ENCODE assay signal across 7 mouse cellular contexts in genomic region chr2:157134479-157134931, GRCm38 (mm10). TPM values are rescaled to one million over a fixed set of nuclear protein-coding genes. Genes with fewer than 3 reads are reported as not detected.
DNase-seq lines count a peak whose midpoint lies in the region; ATAC-seq and TF ChIP-seq lines count a peak whose summit lies in the region.

No protein-coding gene starts in this region.

- H3K4me2 ChIP-seq in lung, embryonic 14.5 days: peak overlapping the region; percentile 83
- H3K4me2 ChIP-seq in limb, embryonic 12.5 days: peak overlapping the region; percentile 80
- H3K4me2 ChIP-seq in myocyte (ENCODE audit: low read depth): peak overlapping the region; percentile 89

- peak overlapping the region; percentile 68 for H3K9ac ChIP-seq in lung, embryonic 14.5 days
- peak overlapping the region; percentile 66 for H3K9ac ChIP-seq in limb, embryonic 12.5 days (replicated peaks)

- H3K4me1 ChIP-seq in lung, embryonic 14.5 days (ENCODE audit: insufficient read depth): no peaks in the 10 kb centered on the region
- H3K4me1 ChIP-seq in brown adipose tissue, adult 24 weeks (ENCODE audit: control insufficient read depth, insufficient read depth, insufficient read length, low read length): peaks cover 4% of the 10 kb centered on the region; the same call in 1 of the 2 replicates
- 0 out of 2 replicates have a peak, but pooled peaks cover 3% of the 10 kb centered on the region for H3K4me1 ChIP-seq in heart, embryonic 10.5 days
- 0 out of 2 replicates have a peak, but pooled peaks cover 4% of the 10 kb centered on the region for H3K4me1 ChIP-seq in limb, embryonic 12.5 days (replicated peaks)

- no peak for TF ChIP-seq CTCF in lung, embryonic 14.5 days (IDR thresholded peaks at IDR 0.05; ENCODE audit: low read depth)

- peak; percentile 42 for DNase-seq in lung, embryonic 14.5 days
- DNase-seq in lung, postnatal 25 days (ENCODE audit: low spot score): no peak
- peak; percentile 85 for DNase-seq in heart, embryonic 10.5 days (ENCODE audit: low spot score)
- DNase-seq in layer of hippocampus, adult 9-10 months (ENCODE audit: low spot score): no peak

- ATAC-seq in lung, embryonic 14.5 days (ENCODE audit: insufficient read depth): peak; percentile 77
- peak; percentile 44; the same call in 1 of the 2 replicates for ATAC-seq in limb, embryonic 12.5 days (ENCODE audit: insufficient number of reproducible peaks, insufficient read depth, low FRiP score, low TSS enrichment, low read depth)

- peak overlapping the region; percentile 70 for H3K4me3 ChIP-seq in lung, embryonic 14.5 days (ENCODE audit: low read depth, low read length)
- peak overlapping the region; percentile 95 for H3K4me3 ChIP-seq in brown adipose tissue, adult 24 weeks (ENCODE audit: insufficient read depth, low read depth, low read length)
- H3K4me3 ChIP-seq in heart, embryonic 10.5 days: peak overlapping the region; percentile 75
- peak overlapping the region; percentile 77 for H3K4me3 ChIP-seq in limb, embryonic 12.5 days (replicated peaks)
- H3K4me3 ChIP-seq in myocyte: peak overlapping the region; percentile 71

- H3K27me3 ChIP-seq in lung, embryonic 14.5 days (ENCODE audit: insufficient read depth, low read length): no peaks in the 10 kb centered on the region
- H3K27me3 ChIP-seq in heart, embryonic 10.5 days (ENCODE audit: insufficient read depth, poor library complexity, severe bottlenecking): no peaks in the 10 kb centered on the region
- no peaks in the 10 kb centered on the region for H3K27me3 ChIP-seq in limb, embryonic 12.5 days
- H3K27me3 ChIP-seq in myocyte (ENCODE audit: control insufficient read depth, insufficient read depth, insufficient read length): no peaks in the 10 kb centered on the region

- under 1% methylated on average over 25 of the region's 25 CpGs for WGBS in lung, embryonic 14.5 days
- WGBS in heart, embryonic 10.5 days: under 1% methylated on average over 25 of the region's 25 CpGs
- WGBS in limb, embryonic 12.5 days: under 1% methylated on average over 25 of the region's 25 CpGs

- peaks cover 13% of the 10 kb centered on the region for H3K79me2 ChIP-seq in myocyte (ENCODE audit: control insufficient read depth, insufficient read depth)

- TF ChIP-seq POLR2A in myocyte (IDR thresholded peaks at IDR 0.05; ENCODE audit: insufficient read length, low read depth): no peak

- no peaks in the 10 kb centered on the region for H3K9me3 ChIP-seq in lung, embryonic 14.5 days (ENCODE audit: low read depth, low read length)
- no peaks in the 10 kb centered on the region for H3K9me3 ChIP-seq in heart, embryonic 10.5 days
- H3K9me3 ChIP-seq in limb, embryonic 12.5 days: peaks cover 2% of the 10 kb centered on the region; the same call in 1 of the 2 replicates

- peak overlapping the region; percentile 66 for H3K27ac ChIP-seq in lung, embryonic 14.5 days (ENCODE audit: low read depth)
- H3K27ac ChIP-seq in brown adipose tissue, adult 24 weeks (replicated peaks; ENCODE audit: low read depth, low read length): peak overlapping the region; percentile 48
- peak overlapping the region; percentile 90 for H3K27ac ChIP-seq in heart, embryonic 10.5 days
- peak overlapping the region; percentile 82 for H3K27ac ChIP-seq in limb, embryonic 12.5 days

- 0 out of 2 replicates have a peak, but pooled peaks cover 1% of the 10 kb centered on the region for H3K36me3 ChIP-seq in lung, embryonic 14.5 days (ENCODE audit: insufficient read depth)
- no peaks in the 10 kb centered on the region for H3K36me3 ChIP-seq in heart, embryonic 10.5 days
- no peaks in the 10 kb centered on the region for H3K36me3 ChIP-seq in limb, embryonic 12.5 days
- H3K36me3 ChIP-seq in myocyte (ENCODE audit: control insufficient read depth, insufficient read depth): no peaks in the 10 kb centered on the region

- no peak overlapping the region for H3ac ChIP-seq in myocyte (ENCODE audit: control insufficient read depth, insufficient read length)

TF ChIP-seq in myocyte, 11 proteins besides CTCF, POLR2A, EP300 and RAD21:
- TF ChIP-seq SRF (IDR thresholded peaks at IDR 0.05; ENCODE audit: control insufficient read depth, insufficient read length, low read depth) (no peak), MYOD1 (IDR thresholded peaks at IDR 0.05; ENCODE audit: control insufficient read depth in 1 of 3, insufficient read length in 2 of 3, low read depth in 2 of 3) (no peak), REST (IDR thresholded peaks at IDR 0.05; ENCODE audit: insufficient read depth, insufficient read length) (no peak), TCF12 (IDR thresholded peaks at IDR 0.05; ENCODE audit: insufficient read depth, poor library complexity, severe bottlenecking) (no peak), MYOG (IDR thresholded peaks at IDR 0.05; ENCODE audit: control insufficient read depth in 1 of 3, insufficient read depth in 1 of 3, insufficient read length in 2 of 3, low read depth in 2 of 3) (no peak), POLR2AphosphoS2 (IDR thresholded peaks at IDR 0.05; ENCODE audit: insufficient read length, low read depth) (no peak)

RNA-seq across cellular contexts. Expression of gene Samhd1, which starts 0.6 kb away (rescaled TPM):
- polyA plus RNA-seq in lung, embryonic 14.5 days (2014; fragmentation: Nextera tagmentation; extraction: Ambion mirVana): 36.2 and 37.0 TPM in 2 replicates
- polyA plus RNA-seq in brown adipose tissue, adult 24 weeks (2012; ENCODE audit: insufficient read depth, insufficient read length, missing spikeins): 14.9 and 17.9 TPM in 2 replicates
- polyA plus RNA-seq in heart, embryonic 10.5 days (2016; fragmentation: Nextera tagmentation; extraction: Ambion mirVana): 20.3 and 26.6 TPM in 2 replicates
- polyA plus RNA-seq in limb, embryonic 12.5 days (2016; fragmentation: Nextera tagmentation; extraction: Ambion mirVana): 25.6 and 27.3 TPM in 2 replicates
- 14.0 TPM for polyA plus RNA-seq in myocyte (2012; fragmentation: generic; extraction: Trizol)

RNA-seq across cellular contexts. Expression of gene Tldc2, which starts 47.6 kb away (rescaled TPM):
- polyA plus RNA-seq in lung, embryonic 14.5 days (2014; fragmentation: Nextera tagmentation; extraction: Ambion mirVana): not detected in 2 replicates
- not detected in 2 replicates for polyA plus RNA-seq in brown adipose tissue, adult 24 weeks (2012; ENCODE audit: insufficient read depth, insufficient read length, missing spikeins)
- not detected in 2 replicates for polyA plus RNA-seq in heart, embryonic 10.5 days (2016; fragmentation: Nextera tagmentation; extraction: Ambion mirVana)
- not detected in 2 replicates for polyA plus RNA-seq in limb, embryonic 12.5 days (2016; fragmentation: Nextera tagmentation; extraction: Ambion mirVana)
- not detected for polyA plus RNA-seq in myocyte (2012; fragmentation: generic; extraction: Trizol)

RNA-seq across cellular contexts. Expression of gene Soga1, which starts 55.5 kb away (rescaled TPM):
- 8.6 and 8.9 TPM in 2 replicates for polyA plus RNA-seq in lung, embryonic 14.5 days (2014; fragmentation: Nextera tagmentation; extraction: Ambion mirVana)
- polyA plus RNA-seq in brown adipose tissue, adult 24 weeks (2012; ENCODE audit: insufficient read depth, insufficient read length, missing spikeins): 6.0 and 6.9 TPM in 2 replicates
- 2.2 and 3.9 TPM in 2 replicates for polyA plus RNA-seq in heart, embryonic 10.5 days (2016; fragmentation: Nextera tagmentation; extraction: Ambion mirVana)
- polyA plus RNA-seq in limb, embryonic 12.5 days (2016; fragmentation: Nextera tagmentation; extraction: Ambion mirVana): 5.0 and 5.6 TPM in 2 replicates
- 11.9 TPM for polyA plus RNA-seq in myocyte (2012; fragmentation: generic; extraction: Trizol)

Comparison
In these comparisons a context has a peak if more than half of its experiments do, and no peak if none do; other contexts are left out.
1. DNase-seq: peak in lung, embryonic 14.5 days (single experiment) and heart, embryonic 10.5 days (single experiment); none in lung, postnatal 25 days (single experiment) and layer of hippocampus, adult 9-10 months (single experiment).
2. Peak in every context shown above with its lines, with median percentiles within 50 percentile points of each other: H3K27ac ChIP-seq, H3K4me2 ChIP-seq and H3K4me3 ChIP-seq.